Mouse (Mus musculus): Measurements from ENCODE around the gene D130043K22Rik. TPM values are rescaled to one million over a fixed set of nuclear protein-coding genes. Genes with fewer than 3 reads are reported as not detected.

The D130043K22Rik gene
- polyA plus RNA-seq (2012; fragmentation: generic; extraction: Trizol): under 1 TPM in 1 of 2 experiments, not detected in 1; 0.04 TPM

DNA sequence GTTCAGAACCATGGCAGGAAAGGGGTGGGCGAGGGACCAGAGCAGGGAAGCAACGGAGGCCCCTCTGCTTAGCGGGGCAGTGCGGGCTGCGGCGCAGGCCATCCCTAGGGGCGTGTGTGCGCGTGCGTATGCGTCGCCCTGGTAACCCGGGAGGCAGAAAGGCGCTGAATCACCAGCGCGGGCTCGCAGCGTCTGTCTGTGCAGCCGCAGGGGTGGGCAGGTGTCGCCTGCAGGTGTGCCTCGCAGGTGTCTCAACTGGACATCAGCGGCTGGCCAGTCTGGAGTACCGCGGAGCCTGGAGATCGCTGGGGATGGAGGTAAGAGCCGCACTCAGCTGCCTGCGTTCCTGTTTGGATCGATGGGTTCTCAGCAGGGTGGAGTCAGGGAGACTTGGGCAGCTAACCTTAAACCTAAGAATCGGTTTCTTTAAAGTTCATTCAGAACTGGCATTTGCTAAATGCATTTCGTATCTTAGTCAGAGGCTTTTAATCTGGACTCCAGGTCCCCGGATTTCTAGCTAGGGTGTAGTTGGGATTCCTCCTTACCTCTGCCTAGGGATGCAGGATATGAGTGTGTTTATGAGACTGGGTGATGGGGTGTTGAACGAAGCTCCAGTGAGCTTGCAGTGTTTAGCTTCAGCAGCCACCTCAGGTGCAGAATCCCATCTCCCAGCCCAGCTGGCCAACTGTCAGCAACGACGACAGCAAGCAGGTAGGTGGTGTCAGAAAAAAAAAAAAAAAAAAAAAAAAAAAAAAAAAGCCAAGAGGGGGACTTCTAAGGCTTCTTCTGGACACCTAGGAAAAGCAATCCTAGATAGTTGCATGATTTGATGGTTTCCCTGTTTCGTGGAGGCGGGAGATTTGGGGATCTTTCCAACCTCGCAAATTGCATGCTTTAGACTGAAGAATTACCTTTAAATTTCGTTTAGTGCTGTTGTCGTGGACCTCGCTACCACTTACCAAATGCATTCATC is at the start of gene D130043K22Rik:
Gene D130043K22Rik (plus strand): TSS at position 153 of the 973 bp plus-strand sequence.

DNA sequence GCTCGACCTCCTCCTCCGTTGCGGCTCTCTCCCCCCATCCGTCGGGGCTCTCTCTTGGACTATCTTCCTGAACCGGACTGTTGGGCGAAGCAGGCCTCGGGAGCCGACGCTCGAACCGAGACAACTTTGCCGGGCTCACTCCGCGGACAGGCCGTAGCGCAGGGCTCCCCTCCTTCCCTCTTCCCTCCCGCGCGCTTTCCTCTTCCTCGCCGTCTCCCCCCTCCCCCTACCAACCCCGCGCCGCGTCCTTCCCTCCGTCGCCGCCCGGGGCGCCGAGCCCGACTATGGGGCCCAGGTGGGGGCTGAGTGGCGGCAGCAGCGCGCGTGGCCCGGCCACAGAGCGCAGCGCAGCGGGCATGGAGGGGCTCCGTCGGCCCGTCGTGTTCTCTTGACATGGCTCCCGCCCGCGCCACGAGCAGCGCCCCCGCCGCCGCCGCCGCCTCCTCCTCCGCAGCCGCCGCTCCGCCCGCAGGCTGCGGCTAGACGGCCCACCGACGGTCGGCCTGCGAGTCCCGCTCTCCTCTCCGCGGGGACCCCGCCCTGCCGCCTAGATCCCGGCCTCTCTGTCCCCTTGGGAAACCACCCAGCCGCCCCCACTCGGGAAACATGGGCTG is 43.5 kb upstream of the D130043K22Rik start, which contains the start of gene BC005537:
Gene BC005537 (plus strand): TSS at position 350 of the 614 bp plus-strand sequence.

GRCm38 (mm10) chr13:24831353-24832130 is 13.4 kb upstream of the D130043K22Rik start, which contains the start of the genes Acot13 and Tdp2:
Acot13 (minus strand) TSS chr13:24831540.
Tdp2 (plus strand) TSS chr13:24831679.

GRCm38 (mm10) chr13:24937108-24937838 is 92.3 kb downstream of the D130043K22Rik start, which contains the start of gene Aldh5a1:
Aldh5a1 (minus strand) TSS chr13:24937661.

GRCm38 (mm10) chr13:24942512-24943282 is 97.8 kb downstream of the D130043K22Rik start, which contains the start of gene Gpld1:
Gpld1 (plus strand) TSS chr13:24943152.

Other genes with a start within 250 kb of the D130043K22Rik start
- not detected for gene Armh2, start 103.9 kb upstream of the D130043K22Rik start, polyA plus RNA-seq (2012; fragmentation: generic; extraction: Trizol)
- gene Gmnn, start 83.2 kb upstream of the D130043K22Rik start, polyA plus RNA-seq (2012; fragmentation: generic; extraction: Trizol): 10 to 100 TPM; 11.6 to 17.1 TPM
- 10 to 100 TPM in 1 of 2 experiments, 1 to 10 TPM in 1; 5.9 to 46.2 TPM for gene BC005537, start 43.5 kb upstream of the D130043K22Rik start, polyA plus RNA-seq (2012; fragmentation: generic; extraction: Trizol)
- gene Acot13, start 13.6 kb upstream of the D130043K22Rik start, polyA plus RNA-seq (2012; fragmentation: generic; extraction: Trizol): 10 to 100 TPM; 15.9 to 78.4 TPM
- gene Tdp2, start 13.5 kb upstream of the D130043K22Rik start, polyA plus RNA-seq (2012; fragmentation: generic; extraction: Trizol): 1 to 10 TPM; 1.1 to 6.0 TPM
- gene Aldh5a1, start 92.5 kb downstream of the D130043K22Rik start, polyA plus RNA-seq (2012; fragmentation: generic; extraction: Trizol): 1 to 10 TPM in 1 of 2 experiments, under 1 TPM in 1; 0.97 to 2.0 TPM
- gene Gpld1, start 98.0 kb downstream of the D130043K22Rik start, polyA plus RNA-seq (2012; fragmentation: generic; extraction: Trizol): under 1 TPM; 0.01 to 0.83 TPM
- 1 to 10 TPM; 4.5 to 5.3 TPM for gene Mrs2, start 175.2 kb downstream of the D130043K22Rik start, polyA plus RNA-seq (2012; fragmentation: generic; extraction: Trizol)
- gene Dcdc2a, start 210.9 kb downstream of the D130043K22Rik start, polyA plus RNA-seq (2012; fragmentation: generic; extraction: Trizol): under 1 TPM in 1 of 2 experiments, not detected in 1; 0.04 TPM